Mouse (Mus musculus) liver, adult (tissue): ENCODE measurements around the gene Aida.

Source experiments
- GATA4 ChIP-seq: IDR thresholded peaks from 2 replicates; pipeline ENCODE4 v1.6.1; 2014; ENCODE audit warnings: mild to moderate bottlenecking, low read length; ENCODE audit not compliant: insufficient replicate concordance

Gene Aida

DNA sequence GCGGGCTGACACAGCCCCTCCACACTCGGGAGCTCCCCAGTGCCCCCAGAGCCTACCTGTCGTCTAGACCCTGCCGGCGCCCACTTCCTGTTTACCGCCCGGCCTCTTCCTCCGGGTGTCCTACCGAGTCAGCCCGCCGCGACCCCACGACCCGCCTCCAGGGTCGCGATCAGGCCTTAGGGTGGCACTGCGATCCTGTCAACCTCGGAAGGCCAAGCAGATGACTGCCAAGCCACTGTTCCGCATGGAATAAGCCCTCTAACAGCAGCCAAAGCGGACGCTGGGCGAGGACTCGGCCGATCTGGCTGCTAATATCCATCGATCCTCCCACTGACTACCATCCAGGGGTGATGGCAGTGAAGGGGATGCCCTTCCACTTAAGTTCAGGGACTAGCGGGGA is at the start of gene Aida:
Gene Aida, plus strand, starts transcription at position 126 of the 400 bp plus-strand sequence.
- TF ChIP-seq GATA4 = no peak

DNA sequence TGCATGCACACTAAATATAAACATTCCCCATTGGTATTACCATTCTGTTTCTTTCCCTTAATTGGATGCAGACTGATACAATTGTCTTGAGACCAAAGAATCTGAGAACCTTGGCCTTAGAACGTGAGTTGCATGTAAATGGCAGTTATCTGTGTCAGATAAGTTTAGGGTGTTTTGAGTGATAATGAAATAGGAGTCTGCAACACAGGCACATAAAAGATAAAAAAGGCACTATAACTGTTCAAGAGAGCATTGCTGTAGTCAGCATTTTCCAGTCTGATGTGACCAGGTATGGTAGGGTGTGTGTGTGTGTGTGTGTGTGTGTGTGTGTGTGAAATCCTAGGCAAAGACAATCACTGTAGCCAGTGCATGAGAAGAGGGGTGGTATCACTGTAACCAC is 48.2 kb upstream of the Aida start:
- TF ChIP-seq GATA4 = no peak

DNA sequence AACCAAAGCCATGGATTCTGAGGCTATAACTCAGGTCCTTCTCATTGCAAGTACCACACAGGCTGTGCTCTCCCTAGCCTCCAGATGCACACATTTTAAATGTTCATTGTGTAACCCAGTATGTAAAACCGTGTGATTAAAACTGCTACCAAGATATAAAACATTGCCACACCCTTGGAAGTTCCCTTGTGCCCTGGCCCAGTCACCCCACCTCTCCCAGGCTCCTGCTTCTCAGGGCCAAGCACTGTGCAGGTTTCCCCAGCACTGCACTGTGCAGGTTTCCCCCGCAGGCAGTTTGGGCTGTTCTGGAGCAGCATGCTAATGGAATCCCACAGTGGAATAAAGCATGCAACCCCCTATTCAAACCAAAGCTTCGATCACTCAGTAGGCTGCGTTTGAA is 45.8 kb upstream of the Aida start:
- no peak for TF ChIP-seq GATA4

DNA sequence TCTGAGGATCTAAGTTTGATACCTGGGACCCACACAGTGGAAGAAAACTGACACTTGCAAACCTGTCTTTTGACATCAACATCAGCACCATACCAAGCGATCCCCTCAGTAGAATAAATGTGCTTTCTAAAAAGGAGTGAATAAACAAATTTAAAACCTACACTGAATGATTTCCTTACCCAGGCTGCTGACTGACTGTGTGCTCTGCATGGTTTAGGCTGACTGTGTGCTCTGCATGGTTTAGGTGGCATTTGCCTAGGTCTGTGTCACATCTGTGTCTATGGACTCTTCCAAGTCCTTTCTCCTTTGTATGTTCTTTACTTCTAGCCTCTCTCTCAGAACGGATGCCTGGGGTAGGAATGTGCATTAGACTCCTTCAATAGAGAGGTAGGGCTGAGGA is 44.6 kb upstream of the Aida start:
- TF ChIP-seq GATA4 = no peak

DNA sequence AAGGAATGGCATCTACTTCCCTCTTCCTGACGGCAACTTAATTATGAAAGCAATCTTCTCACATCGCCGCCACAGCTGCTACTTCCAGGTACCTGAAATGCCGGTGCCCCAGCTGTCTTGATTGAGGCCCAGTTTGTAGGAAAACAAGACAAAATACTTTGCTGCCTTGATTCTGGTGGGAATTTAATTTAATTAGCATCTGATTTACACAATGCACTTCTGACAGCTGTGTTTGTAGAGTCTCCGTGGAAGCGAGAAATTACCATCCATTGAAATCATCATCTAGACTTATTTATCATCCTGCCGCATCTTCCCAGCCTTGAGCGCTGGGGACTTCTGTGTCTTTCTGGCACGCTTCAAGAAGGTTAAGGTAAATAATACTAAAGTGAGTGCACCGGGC is 43.8 kb upstream of the Aida start:
- TF ChIP-seq GATA4 = no peak

DNA sequence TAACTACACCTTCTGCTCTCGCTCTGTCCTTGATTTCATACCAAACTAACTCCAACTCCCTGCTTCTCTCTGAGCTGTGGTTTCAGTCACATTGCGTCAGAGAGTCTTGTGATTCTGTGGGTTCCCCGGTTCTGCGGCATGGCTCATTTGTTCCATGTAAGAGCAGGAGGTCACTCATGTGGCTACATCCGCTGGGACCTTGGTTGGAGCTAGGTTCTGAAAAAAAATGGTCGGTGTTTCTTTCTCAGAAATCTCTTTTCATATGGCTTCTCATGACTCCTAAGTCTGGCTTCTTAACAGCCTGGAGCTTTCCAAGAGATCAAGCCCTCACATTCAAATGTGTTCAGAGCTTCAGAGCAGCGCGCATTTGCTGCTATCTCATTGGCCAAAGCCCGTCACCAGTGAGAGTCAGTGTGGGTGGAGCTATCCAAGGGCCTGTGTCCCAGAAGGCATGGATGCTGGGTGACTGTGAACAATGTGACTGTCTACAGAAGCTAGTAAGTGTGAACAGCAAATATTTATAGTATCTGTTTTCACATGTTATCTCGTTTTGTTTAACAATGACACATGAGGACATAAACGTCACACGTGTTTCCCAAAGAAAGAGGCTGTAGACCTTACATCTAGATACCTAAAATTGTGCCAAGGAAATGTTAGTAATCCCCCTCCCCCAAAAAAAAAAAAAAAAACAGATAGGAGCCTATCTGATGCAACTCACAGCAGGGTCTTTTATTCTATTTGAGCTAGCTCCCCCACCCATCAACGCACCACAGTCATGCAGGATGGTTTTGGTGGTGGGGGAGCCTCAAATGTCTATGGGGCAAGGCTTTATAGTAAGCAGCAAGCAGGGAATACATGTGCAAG is 32.0 kb upstream of the Aida start:
- no peak for TF ChIP-seq GATA4

DNA sequence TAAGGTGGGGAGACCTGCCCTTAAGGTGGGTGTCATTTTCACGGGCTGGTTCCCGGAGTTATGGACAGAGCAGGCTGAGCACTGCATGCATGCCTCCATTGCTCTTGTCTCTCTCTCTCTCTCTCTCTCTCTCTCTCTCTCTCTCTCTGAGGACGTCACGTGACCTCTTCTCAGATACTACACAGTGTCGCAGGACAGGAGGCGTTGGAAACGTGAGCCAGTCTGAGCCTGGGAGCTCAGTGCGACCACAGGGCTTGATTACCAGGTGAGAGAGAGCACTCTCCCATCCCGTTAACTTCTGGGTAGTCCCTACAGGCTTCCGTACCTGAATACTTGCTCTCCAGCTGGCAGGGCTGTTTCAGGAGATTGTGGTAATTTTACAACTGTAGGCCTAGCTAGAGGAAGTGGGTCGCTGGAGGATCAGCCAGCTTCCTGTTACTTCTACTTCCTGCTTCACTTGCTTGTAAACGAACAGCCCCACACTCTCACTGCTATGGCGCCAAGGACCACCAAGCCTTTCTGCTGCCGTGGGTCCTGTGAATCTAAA is 30.4 kb upstream of the Aida start:
- TF ChIP-seq GATA4 = no peak

DNA sequence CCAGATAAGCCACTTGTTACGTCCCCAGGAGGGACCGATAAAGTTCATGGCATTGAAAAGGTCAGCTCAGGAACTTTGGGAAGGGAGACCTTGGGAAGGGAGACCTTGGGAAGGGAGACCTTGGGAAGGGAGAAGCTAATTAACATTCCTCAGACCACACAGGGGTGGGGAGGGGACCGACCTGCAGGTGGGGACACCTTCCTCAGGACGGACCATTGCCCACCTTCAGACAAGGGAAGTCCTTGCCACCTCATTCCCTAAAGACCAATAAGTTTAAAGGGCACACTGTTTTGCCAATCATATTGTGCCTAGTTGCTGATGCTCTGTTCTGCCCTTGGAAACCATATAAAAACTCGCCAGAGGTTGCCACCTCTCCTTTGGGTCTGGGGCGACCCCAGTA is 28.7 kb upstream of the Aida start:
- no peak for TF ChIP-seq GATA4

DNA sequence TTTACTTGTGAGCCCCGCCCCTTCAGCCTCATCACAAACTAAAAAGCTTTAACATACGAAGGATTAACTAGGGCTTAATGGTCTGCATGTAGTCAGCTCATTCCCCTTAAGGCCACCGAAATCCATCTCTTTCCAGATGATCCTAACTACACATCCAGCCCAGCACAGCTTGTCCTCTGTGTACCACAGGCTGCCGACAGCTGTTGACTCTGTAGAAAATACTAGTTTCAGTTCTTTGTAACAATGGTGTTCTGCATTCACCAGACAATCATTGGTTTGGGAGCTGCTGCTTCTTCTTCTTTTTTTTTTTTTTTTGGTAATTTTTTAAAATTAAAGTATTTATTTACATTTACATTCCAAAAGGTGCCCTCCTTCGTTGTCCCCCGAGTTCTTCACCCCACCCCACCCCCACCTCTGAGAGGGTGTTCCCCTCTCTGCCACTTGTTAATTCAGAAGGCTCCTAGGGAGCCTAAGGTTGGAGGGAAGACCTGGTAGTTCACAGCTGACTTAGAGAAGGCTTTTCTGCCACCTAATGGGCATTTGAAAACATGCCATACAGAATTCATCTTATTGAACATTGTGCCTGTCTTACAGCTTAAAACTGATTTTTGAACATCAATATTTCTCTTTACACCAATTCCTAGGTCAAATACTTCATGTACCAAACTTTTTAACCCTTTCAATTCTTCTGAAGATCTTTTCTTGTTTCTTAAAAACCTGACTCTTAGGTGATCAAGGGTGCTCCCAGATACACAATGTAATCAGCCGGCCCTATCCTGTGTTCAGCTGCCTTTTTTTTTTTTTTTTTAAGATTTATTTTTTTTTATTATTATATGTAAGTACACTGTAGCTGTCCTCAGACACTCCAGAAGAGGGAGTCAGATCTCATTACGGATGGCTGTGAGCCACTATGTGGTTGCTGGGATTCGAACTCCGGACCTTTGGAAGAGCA is 23.2 kb upstream of the Aida start:
- TF ChIP-seq GATA4 = no peak

DNA sequence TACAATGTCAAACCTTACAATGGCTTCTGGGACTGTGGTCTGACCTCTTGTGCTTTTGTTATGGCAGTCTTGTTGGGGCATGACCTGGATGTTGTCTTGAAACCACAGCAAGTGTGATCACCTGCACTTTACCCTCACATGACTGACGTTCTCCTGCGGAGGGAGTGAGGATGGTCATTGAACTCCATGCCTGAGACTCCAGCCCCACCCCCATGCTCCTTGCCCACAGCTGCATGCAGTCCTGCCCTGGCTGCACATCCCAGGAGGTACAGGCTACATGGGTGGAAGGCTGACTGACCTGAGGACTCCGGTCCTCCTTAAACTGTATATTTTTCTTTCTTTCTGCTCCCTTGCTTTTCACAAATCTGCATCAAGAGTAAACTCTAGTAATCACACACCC is 22.0 kb upstream of the Aida start:
- no peak for TF ChIP-seq GATA4

DNA sequence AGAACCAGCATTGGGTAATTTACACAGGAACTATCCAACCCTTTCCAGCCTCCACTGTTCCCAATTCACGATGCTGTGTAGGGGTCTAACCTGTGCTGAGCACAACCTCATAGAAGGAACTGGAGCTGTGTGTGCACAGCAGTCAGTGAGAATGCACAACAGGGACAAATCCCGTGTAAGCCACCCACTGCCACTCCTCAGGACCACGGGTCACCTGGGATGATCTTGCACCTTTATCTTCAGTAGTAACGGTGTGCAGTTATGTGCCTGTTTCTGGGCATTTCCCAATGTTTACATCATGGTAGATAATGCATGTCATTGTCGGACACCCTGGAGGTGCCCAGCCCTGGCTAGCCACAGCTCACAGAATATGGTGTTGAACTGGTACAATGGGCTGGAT is 20.6 kb upstream of the Aida start:
- TF ChIP-seq GATA4 = no peak

DNA sequence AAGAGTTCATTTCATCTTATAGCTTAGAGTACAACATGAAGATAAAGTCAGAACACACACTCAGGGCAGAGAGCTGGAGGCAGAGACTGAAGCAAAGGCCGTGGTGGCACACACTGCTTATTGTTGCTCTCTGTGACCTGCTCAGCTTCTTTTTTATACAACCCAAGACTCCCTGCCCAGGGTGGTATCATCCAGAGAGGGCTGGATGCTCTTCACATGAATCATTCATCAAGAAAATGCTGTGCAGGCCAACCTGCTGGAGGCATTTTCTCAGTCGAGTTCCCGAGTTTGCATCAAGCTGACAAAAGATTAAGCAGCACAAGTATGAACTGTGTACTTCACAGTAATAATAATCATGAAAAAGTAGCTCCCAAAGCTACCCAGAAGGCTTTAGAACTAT is 8.0 kb upstream of the Aida start:
- TF ChIP-seq GATA4 = no peak

DNA sequence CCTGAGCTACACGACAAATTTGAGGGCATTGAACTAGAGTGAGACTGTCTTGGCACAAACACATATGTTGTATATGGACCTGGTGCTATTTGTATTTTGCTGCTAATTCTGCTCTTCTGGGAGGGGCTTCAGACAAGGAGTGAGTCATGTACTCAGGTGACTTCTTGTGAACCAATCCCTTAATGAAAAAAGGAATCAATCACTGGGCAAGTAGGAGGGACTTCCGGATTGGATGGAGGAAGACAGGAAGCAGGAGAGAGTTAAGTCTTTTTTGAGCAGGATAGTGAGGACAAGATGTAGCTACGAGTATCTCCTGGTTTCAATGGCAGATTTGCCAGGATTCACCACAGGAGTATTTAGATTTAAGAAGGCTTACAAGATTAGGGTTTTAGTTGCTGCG is 6.8 kb upstream of the Aida start:
- no peak for TF ChIP-seq GATA4

DNA sequence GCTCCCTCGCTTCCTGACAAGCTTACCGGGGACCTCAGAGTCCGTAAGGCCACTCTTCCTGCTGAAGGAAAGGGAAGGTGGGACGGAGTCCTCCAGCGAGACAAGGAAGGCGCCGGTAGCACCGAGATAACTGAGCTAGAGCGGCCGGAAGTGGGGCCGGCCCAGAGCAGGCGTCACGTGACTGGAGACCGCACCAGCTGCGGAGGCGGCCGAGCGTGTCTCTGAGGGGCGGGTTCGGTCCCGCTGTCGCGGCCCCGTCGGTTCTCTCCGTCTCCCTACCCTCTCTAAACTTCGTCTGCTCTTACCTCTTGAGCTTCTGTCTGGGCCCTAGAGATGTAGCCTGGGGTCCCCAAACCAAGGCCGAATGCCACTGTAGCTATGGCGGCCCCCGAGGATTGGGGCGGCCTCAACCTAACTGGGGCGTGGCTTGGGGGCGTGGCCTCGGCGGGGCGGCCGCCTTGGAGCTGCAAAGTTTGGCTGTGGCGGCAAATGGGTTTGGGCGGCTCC is 540 bp downstream of the Aida start, which contains the start of gene Brox:
Gene Brox, minus strand, starts transcription at position 393 of the 507 bp plus-strand sequence.
- peak; percentile 83; the same call in 1 of the 2 replicates for TF ChIP-seq GATA4

DNA sequence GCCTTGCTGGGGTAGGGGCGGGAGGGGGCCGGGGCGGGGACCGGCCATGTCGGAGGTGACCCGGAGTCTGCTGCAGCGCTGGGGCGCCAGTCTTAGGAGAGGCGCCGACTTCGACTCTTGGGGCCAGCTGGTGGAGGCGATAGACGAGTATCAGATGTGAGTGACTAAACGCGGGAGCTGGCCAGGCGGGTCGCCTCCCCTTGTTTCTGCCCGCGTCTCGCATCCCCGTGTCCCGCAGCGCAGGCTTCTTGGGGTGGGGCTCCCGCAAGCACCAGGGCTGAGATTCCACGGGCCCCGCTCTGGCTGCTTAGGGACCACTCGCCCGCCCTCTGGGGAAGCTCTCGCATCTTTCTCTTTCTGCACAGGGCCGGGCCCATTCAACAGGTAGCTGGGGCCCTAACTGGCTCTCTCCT is 1.1 kb downstream of the Aida start:
- TF ChIP-seq GATA4 = no peak
